Mouse (Mus musculus): ENCODE measurements at regions not wholly inside any gene's neighbourhood (a gene's known extent, or its start where the extent isn't known, plus 50 kb on each side); places are given as distances from the start of the nearest gene placed in this dataset.

DNA sequence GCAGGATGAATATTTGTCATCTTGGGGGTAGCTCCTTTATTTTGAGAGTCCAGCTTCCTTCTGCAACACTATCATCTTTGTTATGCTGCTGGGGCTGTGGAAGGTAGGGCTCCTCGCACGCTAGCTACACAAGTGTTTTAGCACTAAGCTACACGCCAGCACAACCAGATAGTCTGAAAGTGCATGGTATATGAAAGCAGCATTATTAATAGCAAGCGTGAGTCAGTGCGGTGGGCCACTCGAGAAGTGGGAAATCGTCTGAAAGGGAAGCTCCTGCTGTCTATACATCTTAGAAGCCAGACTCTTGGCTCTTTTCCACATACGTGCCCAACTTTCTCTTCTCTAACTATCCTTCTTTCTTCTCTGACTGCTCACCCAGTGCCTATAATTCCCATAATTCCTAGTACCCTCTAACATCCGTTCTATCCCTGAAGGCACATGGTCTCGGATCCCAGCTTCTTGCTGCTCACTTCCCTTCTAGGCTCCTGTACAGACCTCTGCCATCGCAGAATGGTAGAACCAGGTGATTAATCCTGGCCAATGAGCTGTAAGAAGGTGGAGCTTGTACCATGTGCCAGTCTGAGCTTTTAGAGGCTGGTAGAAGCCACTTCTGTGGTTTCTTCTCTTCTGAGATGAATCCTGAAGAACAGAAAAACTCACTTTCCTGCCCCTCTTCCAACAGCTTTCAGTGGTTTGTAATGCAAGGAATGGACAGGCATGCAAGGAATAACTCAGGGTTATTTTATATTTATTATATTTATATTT, 55.5 kb downstream of the E030025P04Rik start:
- no peak for DNase-seq (ENCODE audit: low spot score in 2 of 2)
- intact Hi-C loops (cut with DNase I), result no loop called here

DNA sequence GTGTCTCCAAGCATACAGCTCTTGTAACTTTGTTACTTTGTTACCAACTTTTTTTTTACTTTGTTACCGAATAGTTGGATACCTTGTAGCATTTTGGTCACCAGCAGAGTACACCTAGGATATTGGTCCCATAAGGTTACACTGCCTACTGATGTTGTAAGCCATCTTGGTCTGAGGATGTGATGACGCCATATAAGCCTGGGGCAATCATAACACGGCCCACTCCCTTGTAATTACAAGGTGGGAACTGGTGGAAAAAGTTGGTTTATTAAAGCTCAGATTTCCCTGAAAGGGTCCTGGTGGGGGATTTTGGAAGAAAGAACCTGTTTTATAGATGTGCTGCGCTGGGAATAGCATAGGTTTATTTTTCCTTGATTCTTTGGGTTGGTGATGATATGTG, 62.2 kb downstream of the E030025P04Rik start:
- intact Hi-C loops (cut with DNase I), result no loop called here

DNA sequence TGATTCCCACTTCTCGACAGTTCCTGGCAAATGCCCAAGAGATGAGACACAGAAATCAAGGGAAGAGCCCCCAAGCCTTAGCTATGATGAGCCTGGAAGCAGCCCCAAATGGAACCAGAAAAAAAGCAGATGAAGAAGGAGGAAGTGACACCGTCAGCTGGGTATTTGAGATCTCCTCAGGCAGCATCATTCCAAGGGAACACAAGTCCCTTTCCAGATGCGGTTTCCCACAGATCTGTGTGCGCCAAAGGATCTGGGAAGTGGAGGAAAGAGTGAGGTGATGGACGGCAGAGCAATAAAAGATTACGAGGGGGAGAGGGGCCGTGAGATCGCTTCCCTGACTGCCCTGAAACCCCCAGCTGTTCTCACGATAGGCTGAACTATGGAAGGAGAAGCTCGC, 62.7 kb downstream of the E030025P04Rik start:
- intact Hi-C loops (cut with DNase I), result no loop called here
- no peak for DNase-seq (ENCODE audit: low spot score in 2 of 2)

More for the DNA sequence above, 62.2 kb downstream of the E030025P04Rik start:
- no peak for DNase-seq (ENCODE audit: low spot score in 2 of 2)

DNA sequence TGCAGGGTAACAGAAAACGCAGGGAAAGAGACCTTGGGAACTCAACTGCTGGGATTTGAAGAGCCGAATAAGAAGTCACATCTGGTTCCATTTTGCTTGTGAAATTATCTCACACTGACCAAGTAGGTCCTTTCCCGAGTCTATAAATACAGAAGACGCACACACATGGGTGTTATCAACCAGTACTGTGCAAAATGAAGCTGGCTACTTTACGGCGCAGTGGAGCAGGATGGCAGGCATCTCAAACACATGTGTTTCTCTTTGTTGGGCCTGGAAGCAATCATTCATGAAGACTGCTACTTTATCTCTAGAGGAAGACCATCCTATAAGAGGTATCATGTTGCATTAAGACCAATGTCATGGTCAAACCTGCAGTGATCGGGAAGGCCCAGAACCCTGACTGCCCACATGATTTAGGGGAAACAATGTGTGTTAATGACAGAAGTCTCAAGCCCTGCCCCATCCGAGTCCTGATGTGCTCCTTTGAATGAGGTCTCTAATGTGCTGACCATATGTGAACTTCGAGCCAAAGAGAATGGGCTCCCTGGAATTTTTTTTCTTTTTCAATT, 63.2 kb downstream of the E030025P04Rik start:
- intact Hi-C loops (cut with DNase I), result no loop called here
- no peak for DNase-seq (ENCODE audit: low spot score in 2 of 2)

DNA sequence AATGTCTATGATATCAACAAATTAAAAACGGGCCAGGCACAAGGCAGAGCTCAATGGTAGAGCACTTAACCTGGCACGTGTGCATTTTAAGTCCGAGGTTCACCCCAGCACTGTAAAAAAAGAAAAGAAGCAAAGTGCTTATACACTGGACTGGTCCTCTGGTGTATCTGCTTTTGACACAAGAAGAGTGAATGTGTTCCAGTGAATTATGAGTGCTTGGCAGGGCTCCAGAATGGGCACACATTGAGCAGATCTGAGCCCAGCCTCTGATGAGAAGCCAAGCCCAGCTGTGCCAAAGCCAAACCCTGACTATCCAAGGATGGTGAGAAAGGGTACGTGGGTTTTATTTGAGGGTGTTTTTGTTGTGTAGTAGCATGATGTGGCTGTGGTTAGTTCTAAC, 64.7 kb downstream of the E030025P04Rik start:
- intact Hi-C loops (cut with DNase I), result no loop called here
- DNase-seq (ENCODE audit: low spot score in 2 of 2), result no peak

DNA sequence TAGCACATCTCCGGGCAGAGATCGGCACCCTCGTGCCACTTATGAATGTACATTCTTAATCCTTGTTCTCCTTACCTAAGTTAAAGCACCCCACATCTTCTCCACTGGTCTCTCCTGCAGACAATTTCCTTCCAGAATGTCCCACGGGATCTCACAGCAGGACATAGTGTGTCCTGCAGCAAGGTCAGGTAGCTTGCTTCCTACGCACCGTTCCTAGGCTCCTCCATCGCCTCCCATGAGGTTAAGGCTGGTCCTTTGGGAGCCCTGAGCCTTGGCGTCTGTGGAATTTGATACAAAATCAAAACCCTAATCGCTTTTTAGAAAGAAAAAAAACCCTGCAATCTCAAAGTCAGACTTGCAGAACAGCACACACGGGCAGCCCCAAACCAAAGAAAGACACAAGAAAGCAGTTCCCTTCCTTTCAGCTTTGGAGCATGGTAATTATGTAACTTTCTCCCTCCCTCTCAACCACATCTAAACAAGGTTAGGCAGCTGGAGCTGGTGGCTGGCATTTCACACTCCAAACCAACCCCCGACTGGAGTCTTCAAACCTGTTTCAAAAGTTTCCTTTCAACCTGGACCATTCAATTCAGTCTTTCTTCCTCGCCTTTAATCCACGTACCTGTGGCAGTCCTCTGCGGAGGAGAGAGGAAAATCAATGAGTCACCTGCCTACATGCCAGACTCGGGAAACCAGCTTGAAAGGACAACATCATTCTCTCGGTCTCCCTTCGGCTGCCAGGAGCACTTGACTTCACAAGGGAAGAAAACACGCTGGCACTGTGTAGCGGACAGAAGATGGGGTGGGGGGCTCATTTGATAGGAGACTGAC, 67.4 kb downstream of the E030025P04Rik start:
- peak; percentile 24 to 33 for DNase-seq (ENCODE audit: low spot score in 2 of 2)
- intact Hi-C loops (cut with DNase I), result no loop called here

DNA sequence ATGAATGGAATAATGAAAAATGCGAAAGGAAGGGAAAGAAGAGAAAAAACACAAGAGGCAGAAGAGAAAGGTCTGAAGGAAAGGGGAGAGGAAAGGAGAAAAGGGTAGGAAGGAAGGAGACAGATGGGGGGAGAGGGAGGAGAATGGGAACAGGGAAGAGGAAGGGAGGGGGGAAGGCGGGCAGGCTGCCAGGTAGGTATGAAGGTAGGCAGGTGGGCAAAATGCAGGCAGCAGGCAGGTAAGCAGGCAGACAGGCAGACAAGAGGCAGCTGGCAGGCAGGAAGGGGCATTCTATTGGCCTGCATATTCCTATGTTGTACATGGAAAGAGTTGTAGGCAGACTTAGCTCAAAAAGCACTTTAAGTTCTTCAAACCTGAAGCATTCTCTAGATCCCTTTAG, 72.8 kb downstream of the E030025P04Rik start:
- no peak for DNase-seq (ENCODE audit: low spot score in 2 of 2)
- intact Hi-C loops (cut with DNase I), result no loop called here

DNA sequence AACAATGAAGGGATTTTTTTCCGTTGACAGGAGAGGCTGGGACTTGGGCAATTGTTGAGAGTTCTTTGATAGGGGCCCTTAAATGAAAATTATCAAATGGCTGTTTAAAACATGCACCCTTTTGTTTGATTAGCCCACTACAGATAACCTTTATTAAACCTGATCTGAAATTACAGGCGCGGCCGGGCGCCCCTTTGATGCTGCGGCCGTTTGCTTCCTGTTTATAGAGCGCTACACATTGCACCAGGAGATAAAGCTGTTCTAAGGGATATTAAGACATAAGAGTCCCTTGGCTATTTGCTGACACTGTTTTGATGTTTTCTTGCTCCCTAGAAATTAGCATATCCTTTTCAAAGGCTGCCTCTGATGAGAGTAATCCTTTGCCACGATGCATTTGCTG, 73.8 kb downstream of the E030025P04Rik start:
- intact Hi-C loops (cut with DNase I), result no loop called here
- no peak for DNase-seq (ENCODE audit: low spot score in 2 of 2)

DNA sequence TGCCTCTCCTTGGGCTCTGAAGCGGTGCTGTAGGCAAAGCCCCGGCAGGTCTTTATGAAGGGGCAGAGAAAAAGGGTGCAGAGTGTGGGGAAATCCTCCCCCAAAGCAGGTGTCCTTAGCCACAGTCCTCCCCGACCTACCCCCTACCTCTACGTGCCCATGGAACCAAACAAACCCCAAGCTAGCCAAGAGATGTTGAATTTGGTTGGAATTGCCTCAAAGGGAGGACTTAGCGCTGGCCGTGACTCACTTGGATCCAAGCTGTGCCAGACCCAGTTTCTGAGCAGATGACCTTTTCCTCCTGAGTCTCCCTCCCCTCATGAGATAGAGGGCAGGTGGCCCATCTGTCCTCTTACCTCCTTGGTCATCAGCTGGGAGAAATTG, 74.9 kb downstream of the E030025P04Rik start:
- no peak for DNase-seq (ENCODE audit: low spot score in 2 of 2)
- intact Hi-C loops (cut with DNase I), result no loop called here

DNA sequence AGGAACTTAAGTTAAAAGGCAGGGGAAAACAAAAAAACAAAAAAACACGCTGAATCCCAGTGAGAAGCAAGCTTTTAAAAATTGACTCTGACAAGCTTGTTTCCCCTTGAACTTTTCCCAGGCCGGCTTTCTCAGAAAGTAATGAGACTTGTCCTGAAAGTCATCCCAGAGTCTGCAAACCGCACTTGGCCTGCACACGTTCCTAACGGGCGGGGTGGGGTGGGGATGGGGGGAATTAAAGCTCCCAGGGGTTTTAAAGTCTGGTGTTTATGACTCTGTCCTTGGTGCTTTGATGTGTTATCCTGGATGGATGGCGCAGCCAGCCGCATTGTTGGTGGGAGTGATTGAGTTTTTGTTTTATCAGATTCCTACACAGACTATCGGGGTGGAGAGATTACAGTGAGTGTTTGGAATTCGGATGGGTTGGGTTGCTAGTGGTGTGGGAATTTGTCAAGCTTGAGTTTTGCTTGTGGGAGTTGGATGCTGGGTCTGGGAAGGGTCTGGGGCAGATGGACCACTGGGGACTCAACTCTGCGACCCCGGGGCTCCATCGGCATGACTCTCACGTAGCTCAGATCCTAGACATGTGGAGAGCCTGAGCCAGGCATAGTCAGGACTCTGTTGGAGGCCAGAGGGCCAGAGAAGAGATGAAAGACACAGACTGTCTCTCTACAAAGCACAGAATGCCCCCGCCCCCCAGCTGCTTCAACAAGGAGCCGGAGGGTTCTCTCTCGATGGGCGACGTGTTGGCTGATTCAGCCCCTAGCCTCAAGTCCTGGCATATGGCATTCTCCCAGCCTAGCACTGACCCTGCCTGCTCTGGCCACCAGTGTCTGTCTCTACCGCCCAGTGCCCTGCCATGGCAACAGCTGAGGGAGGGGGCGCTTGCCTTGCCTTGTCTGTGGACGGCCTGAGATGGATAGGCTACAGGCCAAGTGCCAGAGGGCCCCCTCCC, 75.5 kb downstream of the E030025P04Rik start:
- intact Hi-C loops (cut with DNase I), result no loop called here
- no peak for DNase-seq (ENCODE audit: low spot score in 2 of 2)

DNA sequence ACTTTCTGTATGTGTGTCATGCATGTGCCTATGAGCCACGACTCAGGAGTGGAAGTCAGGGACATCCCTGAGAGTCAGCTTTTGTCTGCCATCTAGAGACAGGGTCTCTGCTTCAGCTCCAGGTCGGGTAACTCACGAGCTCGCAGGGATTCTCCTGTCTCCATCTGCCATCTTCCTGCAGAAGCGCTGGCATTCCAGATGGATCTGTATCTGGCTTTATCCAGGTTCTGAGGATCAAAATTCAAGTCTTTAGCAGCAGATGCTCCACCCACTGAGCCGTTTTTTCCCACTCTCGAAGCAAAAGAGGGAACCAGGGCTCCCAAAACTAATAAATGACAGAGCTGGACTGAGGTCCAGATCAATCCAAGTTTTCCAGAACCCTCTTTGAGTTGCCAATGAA, 76.4 kb downstream of the E030025P04Rik start:
- intact Hi-C loops (cut with DNase I), result no loop called here
- DNase-seq (ENCODE audit: low spot score in 2 of 2), result no peak

DNA sequence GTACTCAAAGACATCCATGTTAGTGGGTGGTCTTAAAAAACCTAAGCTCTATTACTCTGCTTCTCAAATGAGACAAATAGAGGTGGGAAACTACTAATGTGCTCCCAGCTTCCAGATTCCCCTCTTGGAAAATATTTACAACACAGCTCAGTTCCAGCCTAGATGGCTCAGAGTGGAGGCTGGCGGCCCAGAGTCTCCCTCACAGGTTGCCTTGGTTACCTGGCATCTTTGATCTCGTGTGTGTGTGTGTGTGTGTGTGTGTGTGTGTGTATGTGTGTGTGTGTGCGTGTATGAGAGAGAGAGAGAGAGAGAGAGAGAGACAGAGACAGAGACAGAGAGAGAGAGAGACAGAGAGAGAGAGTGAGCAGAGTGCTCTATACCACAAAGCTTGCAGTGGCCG, 82.2 kb downstream of the E030025P04Rik start:
- DNase-seq (ENCODE audit: low spot score in 2 of 2), result no peak
- intact Hi-C loops (cut with DNase I), result no loop called here

DNA sequence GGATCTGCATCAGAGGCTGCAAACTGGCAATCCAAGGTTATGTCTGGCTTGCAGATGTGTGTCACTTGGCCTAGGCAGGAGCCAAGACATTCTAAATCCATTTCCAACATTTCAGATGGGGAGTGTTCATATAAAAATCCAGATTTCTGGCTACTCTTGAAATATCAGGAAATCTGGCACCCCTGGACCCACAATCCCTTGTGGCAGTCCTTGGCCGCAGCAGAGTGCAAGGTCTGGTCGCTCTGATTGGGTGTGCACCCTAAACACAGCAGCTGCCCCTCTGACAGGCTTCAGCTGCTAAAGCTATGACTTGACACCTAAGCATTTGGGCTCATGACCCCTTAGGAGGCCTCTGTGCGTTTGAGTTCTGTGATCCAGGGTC, 83.7 kb downstream of the E030025P04Rik start:
- intact Hi-C loops (cut with DNase I), result no loop called here

DNA sequence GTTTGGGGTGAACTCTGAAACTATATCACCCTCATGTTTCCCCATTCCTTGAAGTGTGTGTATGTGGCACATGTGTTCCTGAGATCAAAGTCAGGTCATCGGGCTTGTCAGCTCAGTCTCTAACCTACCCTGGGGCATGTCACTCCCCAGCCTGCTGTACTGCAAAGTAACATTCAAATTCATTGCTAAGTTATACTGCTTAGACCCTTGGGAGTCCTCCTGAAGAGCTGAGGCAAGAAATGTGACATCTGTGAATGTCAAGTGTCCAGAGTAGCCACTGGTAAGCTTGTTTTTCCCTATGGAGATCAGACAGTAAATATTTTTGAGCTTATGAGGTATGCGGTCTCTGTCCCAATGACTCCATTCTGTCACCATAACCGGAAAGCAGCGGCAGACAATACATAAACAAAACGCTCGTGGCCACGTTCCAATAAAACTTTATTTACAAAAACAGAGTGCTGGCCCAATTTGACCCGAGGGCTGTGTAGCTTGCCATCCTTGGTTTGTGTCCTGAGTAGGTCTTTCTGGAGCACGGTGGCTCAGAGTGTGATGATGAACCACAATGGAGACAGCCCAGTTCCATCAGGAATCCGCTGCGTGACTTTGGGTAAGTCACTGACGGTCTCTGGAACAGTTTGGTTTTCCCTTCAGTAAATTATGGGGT, 84.2 kb downstream of the E030025P04Rik start:
- intact Hi-C loops (cut with DNase I), result no loop called here
- DNase-seq (ENCODE audit: low spot score in 2 of 2), result no peak

More for the DNA sequence above, 83.7 kb downstream of the E030025P04Rik start:
- DNase-seq (ENCODE audit: low spot score in 2 of 2), result no peak

DNA sequence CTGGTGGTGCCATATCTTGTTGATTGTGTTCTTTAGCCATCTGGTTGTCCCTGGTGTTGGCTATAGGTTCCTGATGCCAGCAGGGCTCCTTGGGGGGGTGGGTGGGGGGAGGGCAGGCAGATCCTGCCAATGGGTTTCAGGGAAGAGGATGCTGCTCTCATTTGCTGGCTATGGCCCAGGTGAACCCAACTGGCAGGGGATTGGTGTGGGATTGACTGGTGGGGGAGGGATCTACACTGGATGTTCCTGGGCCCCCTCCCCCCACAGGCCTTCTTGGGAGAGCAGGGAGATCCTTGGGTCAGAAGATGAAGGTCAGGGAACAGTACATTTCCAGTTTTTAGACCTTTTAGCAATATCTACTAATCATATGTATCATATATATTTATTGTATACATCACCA, 86.1 kb downstream of the E030025P04Rik start:
- DNase-seq (ENCODE audit: low spot score in 2 of 2), result no peak
- intact Hi-C loops (cut with DNase I), result no loop called here

DNA sequence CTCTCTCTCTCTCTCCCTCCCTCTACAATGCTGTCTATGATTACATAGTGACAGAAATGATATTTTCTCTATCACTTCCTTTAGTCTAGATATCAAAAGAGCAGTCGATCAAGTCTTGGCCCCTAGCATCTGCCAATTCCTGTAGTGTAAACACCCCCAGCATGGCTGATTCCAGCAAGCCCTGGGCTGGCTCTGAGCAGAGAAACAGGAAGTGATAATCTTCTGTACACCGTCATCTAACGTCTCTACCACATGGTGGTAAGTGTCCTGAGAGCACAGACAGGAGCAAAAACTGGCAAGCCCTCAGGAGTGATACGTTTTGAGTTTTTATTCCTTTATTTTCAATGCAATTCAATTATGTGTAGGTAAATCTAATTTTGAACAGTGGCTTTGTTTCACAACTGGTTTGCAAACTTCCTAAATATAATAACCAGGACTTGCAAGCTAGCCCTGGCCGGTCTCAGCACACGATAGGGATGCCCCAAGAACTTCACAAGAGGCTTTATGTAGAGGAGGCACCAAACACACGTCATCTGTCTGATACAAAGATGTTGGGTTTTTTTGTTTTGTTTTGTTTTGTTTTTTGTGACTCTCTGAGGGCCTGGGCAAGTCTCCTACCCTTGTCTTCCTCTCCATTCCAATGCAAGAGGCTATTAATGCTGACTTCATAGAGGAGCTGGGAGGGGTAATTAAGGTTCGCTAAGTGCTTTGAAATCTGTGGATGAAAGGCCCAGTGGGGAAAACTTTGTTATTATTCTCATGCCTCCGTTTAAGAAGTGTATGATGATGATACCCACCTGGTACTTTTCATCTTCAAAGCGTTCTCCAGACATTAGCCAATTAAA, 95.7 kb downstream of the E030025P04Rik start:
- intact Hi-C loops (cut with DNase I), result no loop called here
- no peak for DNase-seq (ENCODE audit: low spot score in 2 of 2)

DNA sequence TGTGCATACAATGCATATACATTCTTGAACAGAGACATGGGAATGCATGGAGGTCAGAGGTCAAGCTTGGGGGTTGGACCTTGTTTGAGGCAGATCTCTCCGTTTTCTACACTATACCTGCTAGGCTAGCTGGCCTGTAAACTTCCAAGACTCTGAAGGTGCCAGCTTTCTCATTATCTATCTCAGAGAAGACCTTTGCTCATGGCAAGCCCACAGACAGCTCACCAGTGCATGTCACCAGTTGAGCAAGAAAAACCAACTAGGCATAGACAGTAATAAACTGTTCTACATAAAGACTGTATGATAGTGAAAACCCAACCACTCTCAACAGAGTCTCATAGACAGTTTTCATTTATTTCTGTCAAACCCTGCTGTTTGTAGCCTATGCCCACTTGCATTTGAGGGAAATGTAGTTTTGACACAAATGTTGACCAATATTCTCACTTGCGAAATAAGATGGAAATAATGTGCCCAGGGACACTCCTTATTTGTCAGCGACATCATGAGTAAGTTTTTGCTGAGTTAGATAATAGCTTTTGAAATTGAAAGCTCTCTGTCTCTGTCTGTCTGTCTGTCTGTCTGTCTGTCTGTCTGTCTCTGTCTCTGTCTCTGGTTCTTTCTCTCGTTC, 96.6 kb downstream of the E030025P04Rik start:
- intact Hi-C loops (cut with DNase I), result no loop called here
- no peak for DNase-seq (ENCODE audit: low spot score in 2 of 2)

DNA sequence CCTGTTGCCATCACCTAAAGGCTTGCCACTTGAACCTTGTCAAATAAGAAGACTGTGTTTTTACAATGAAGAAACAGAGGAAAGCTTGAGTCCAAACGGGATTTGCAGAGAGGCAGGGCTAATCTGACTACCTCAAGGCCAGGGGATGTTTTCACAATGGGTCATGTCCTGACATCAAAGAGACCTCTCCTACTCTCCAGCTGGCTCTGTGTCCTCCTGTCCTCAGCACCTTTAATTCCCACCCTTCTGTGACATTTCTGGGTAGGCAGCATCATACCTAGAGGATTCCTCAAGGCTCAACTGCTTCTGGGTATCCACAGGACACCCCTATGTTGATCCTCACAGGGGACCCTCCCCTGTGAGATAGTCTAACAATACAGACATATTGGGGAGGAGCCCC, 97.7 kb downstream of the E030025P04Rik start:
- intact Hi-C loops (cut with DNase I), result no loop called here
- DNase-seq (ENCODE audit: low spot score in 2 of 2), result no peak
